Mouse (Mus musculus) hindbrain, embryonic 15.5 days (tissue): ENCODE data around the gene Pfkfb3. TPM values are rescaled to one million over a fixed set of nuclear protein-coding genes. Genes with fewer than 3 reads are reported as not detected.

Source experiments
- ATAC-seq: fragments of 200-750 bp; cut with Nextera tagmentation; 2 replicates; pipeline ENCODE4 v1.8.0; 2017; ENCODE audit warnings: low read depth, moderate number of reproducible peaks, moderate TSS enrichment; ENCODE audit not compliant: low FRiP score
- H3K27ac ChIP-seq: fragments of 300-500 bp; sonication (generic); replicated peaks from 2 replicates; pipeline ENCODE4 v1.5.1; 2015; ENCODE audit warnings: mild to moderate bottlenecking, inconsistent platforms
- H3K27me3 ChIP-seq: fragments of 300-500 bp; sonication (generic); 2 replicates; pipeline ENCODE4 v1.6.1; 2015; ENCODE audit warnings: control low read depth, inconsistent platforms
- H3K36me3 ChIP-seq: fragments of 300-500 bp; sonication (generic); 2 replicates; pipeline ENCODE4 v1.6.1; 2015; ENCODE audit warnings: control low read depth, inconsistent platforms
- H3K4me1 ChIP-seq: fragments of 300-500 bp; sonication (generic); replicated peaks from 2 replicates; pipeline ENCODE4 v1.6.1; 2015; ENCODE audit warnings: control low read depth, inconsistent platforms
- H3K4me2 ChIP-seq: fragments of 300-500 bp; sonication (generic); 2 replicates; pipeline ENCODE4 v1.6.1; 2015; ENCODE audit warnings: moderate library complexity, mild to moderate bottlenecking, inconsistent platforms
- H3K4me3 ChIP-seq: fragments of 300-500 bp; sonication (generic); 2 replicates; pipeline ENCODE4 v1.5.1; 2015; ENCODE audit warnings: mild to moderate bottlenecking, inconsistent platforms
- H3K9ac ChIP-seq: fragments of 300-500 bp; sonication (generic); 2 replicates; pipeline ENCODE4 v1.6.1; 2015; ENCODE audit warnings: inconsistent platforms
- H3K9me3 ChIP-seq: fragments of 300-500 bp; sonication (generic); 2 replicates; pipeline ENCODE4 v1.6.1; 2016; ENCODE audit warnings: control low read depth, inconsistent platforms
- WGBS: fragments of 180-500 bp; shearing (Covaris S2); methylation state at CpG from one replicate; pipeline ENCODE4 v1.1.7; 2015; 5-methylcytosine and 5-hydroxymethylcytosine counted together
- polyA plus RNA-seq: library from polyadenylated mRNA; unstranded; fragments of >200 nt; fragmentation: Nextera tagmentation; extraction: Ambion mirVana; gene quantifications from 2 replicates; pipeline ENCODE4 v1.2.1, GENCODE M21; 2015

Gene Pfkfb3
- polyA plus RNA-seq, 1 experiment from 2014 or later: 32.3 TPM

- Histone ChIP-seq H3K4me3 (no peak overlapping the region), H3K9me3 (no peaks in the 10 kb centered on the region), H3K27ac (no peak overlapping the region), H3K36me3 (no peaks in the 10 kb centered on the region), H3K4me1 (no peaks in the 10 kb centered on the region), H3K9ac (no peak overlapping the region), H3K27me3 (no peaks in the 10 kb centered on the region), H3K4me2 (no peak overlapping the region)
- WGBS: 89% methylated on average over 6 of the region's 6 CpGs
- no peak for ATAC-seq
Observed at GRCm38 (mm10) chr2:11524736-11525135, 29.1 kb downstream of the Pfkfb3 start.

DNA sequence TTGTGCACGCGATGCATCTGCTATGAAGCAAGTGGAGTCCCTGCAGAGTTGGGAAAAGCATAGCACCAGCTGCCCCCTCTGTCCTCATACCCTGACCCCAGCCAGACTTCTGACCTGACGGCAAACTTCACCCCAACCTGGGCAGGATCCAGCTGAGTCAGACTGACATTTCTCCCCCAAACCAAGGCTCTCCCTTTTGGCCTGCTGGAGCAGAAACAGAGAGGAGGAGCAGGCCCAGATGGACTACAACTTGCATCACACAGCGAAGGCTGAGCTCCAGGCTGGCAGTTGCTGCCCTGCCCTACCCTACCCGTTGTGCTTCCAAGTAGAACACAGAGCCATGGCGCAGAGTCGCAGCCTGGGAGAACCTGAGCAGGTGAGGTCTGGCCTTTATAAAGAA is 32.1 kb downstream of the Pfkfb3 start:
- no peaks in the 10 kb centered on the region for H3K9me3 ChIP-seq
- H3K9ac ChIP-seq: no peak overlapping the region
- H3K27ac ChIP-seq: no peak overlapping the region
- 91% methylated on average over 7 of the region's 7 CpGs for WGBS
- no peaks in the 10 kb centered on the region for H3K4me1 ChIP-seq
- H3K4me2 ChIP-seq: no peak overlapping the region
- no peak overlapping the region for H3K4me3 ChIP-seq
- no peaks in the 10 kb centered on the region for H3K27me3 ChIP-seq
- no peaks in the 10 kb centered on the region for H3K36me3 ChIP-seq
- no peak for ATAC-seq

DNA sequence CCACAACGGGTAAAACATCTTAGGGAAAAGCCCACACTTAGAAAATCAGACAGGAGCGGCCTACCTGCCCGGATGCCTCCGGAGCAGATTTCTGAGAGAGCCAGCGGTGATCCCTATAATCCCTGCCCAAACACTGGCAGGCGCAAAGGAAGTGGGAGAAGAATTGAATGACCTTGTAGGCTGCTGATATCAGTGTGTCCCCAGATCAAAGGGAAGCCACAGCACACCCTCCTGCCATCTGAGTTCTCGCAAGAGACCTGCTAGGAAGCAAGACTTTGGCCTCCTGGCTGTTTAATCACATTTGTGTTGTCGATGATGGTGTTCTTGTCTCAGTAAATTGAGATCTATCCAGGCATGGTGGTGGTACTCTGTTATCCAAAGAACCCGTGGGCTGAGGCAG is 33.1 kb downstream of the Pfkfb3 start:
- no peak for ATAC-seq
- H3K4me3 ChIP-seq: no peak overlapping the region
- no peaks in the 10 kb centered on the region for H3K9me3 ChIP-seq
- 92% methylated on average over 9 of the region's 9 CpGs for WGBS
- H3K4me1 ChIP-seq: no peaks in the 10 kb centered on the region
- no peak overlapping the region for H3K27ac ChIP-seq
- H3K27me3 ChIP-seq: no peaks in the 10 kb centered on the region
- no peak overlapping the region for H3K4me2 ChIP-seq
- no peak overlapping the region for H3K9ac ChIP-seq
- H3K36me3 ChIP-seq: no peaks in the 10 kb centered on the region

- no peak overlapping the region for H3K27ac ChIP-seq
- no peak for ATAC-seq
- no peak overlapping the region for H3K4me3 ChIP-seq
- 0 out of 2 replicates have a peak, but pooled peaks cover 5% of the 10 kb centered on the region for H3K4me1 ChIP-seq
- H3K9ac ChIP-seq: no peak overlapping the region
- H3K27me3 ChIP-seq: no peaks in the 10 kb centered on the region
- H3K36me3 ChIP-seq: no peaks in the 10 kb centered on the region
- no peaks in the 10 kb centered on the region for H3K9me3 ChIP-seq
- 91% methylated on average over 3 of the region's 3 CpGs for WGBS
- H3K4me2 ChIP-seq: no peak overlapping the region
Observed at GRCm38 (mm10) chr2:11515828-11516227, 38.0 kb downstream of the Pfkfb3 start.

DNA sequence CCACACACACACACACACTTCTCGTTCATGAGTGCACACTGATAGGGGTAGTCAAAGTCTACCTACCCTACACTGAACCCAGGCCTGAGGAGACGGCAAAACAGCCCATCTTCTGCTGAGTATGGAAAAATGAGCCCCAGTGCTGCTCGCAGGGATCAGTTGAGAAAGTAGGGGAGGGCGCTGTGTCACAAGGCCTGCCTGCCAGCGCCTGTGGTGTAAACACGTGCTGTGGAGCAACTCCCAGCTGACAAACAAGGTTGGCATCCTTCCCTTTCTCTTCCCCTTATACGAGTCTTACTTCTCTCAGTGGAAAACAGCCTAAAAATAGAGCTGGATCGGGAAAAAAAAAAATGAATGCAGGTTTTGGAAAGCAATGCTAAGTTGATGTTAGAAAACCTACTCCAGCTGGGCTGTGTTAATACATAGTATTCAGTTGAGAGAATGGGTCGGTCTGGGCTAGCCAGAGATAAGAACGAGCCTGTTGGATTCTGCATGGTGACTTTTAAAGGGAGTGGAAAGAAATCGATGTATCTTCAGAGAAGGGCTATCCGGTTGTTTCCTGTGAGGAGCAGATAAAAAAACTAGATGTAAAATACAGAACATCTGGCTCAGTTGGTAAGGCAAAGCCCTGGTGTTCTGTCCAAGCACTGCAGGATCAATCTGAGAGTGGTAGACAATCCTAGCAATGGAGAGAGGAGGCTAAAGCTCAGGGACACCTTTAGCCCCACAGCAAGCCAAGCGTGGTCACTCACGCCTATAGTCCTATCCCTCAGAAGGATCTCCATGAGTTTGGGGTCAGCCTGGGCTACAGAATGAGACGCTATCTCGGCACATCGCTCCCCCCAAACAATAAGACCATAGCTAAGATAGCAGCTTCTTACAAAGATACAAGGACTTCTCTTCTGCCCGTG is 40.6 kb downstream of the Pfkfb3 start:
- no peak overlapping the region for H3K27ac ChIP-seq
- no peak overlapping the region for H3K9ac ChIP-seq
- H3K4me3 ChIP-seq: no peak overlapping the region
- H3K27me3 ChIP-seq: no peaks in the 10 kb centered on the region
- no peaks in the 10 kb centered on the region for H3K36me3 ChIP-seq
- no peak for ATAC-seq
- WGBS: 74% methylated on average over 18 of the region's 18 CpGs
- no peaks in the 10 kb centered on the region for H3K9me3 ChIP-seq
- no peak overlapping the region for H3K4me2 ChIP-seq
- H3K4me1 ChIP-seq: 0 out of 2 replicates have a peak, but pooled peaks cover 5% of the 10 kb centered on the region

DNA sequence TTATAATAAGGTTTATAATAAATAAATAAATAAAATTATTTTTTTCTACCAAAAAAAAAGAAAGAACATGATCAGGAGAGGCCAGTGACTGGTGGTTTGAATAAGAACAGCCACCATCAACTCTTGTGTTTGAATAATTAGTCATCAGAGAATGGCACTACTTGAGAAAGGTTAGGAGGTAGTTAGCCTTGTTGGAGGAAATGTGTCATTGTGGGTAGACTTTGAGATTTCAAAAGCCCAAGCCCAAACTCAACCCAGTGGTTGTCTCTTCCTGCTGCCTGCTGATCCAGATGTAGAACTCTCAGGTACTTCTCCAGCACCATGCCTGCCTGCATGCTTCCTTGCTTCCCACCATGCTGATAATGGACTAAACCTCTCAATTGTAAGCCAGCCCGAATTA is 41.8 kb downstream of the Pfkfb3 start:
- H3K9ac ChIP-seq: no peak overlapping the region
- no peak overlapping the region for H3K27ac ChIP-seq
- no peak overlapping the region for H3K4me2 ChIP-seq
- H3K27me3 ChIP-seq: no peaks in the 10 kb centered on the region
- 0 out of 2 replicates have a peak, but pooled peaks cover 5% of the 10 kb centered on the region for H3K4me1 ChIP-seq
- no peaks in the 10 kb centered on the region for H3K36me3 ChIP-seq
- H3K4me3 ChIP-seq: no peak overlapping the region
- no peak for ATAC-seq
- 100% methylated on average over 1 of the region's 1 CpGs for WGBS
- no peaks in the 10 kb centered on the region for H3K9me3 ChIP-seq

DNA sequence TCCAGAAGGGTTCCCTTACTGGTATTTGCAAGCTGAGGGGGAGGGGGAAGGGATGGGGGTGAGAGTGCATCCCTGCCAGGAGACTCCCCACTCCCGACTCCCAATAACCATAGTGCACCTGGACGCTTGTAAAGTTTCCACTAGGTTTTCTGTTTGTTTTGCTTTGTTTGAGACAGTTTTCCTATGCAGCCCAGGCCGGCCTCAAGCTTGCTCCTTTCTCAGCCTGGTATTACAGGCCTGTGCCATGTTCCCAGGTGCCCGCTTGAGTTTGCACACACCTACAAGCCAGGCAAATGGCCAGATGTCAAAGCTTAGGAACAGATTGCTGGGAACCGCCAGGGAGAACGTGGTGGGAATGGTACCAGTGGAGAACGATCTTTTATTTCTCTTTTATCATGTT is 50.1 kb downstream of the Pfkfb3 start:
- no peak for ATAC-seq
- Histone ChIP-seq H3K36me3 (no peaks in the 10 kb centered on the region), H3K27me3 (peaks cover 3% of the 10 kb centered on the region; the same call in 1 of the 2 replicates), H3K4me2 (peak overlapping the region; percentile 87), H3K9ac (peak overlapping the region; percentile 82), H3K4me3 (peak overlapping the region; percentile 68), H3K27ac (peak overlapping the region; percentile 96; the same call in 1 of the 2 replicates), H3K4me1 (peaks cover 35% of the 10 kb centered on the region), H3K9me3 (no peaks in the 10 kb centered on the region)
- WGBS: 25% methylated on average over 7 of the region's 7 CpGs

- Histone ChIP-seq H3K9me3 (no peaks in the 10 kb centered on the region), H3K27ac (peak overlapping the region; percentile 96), H3K4me2 (peak overlapping the region; percentile 87), H3K4me1 (peaks cover 43% of the 10 kb centered on the region), H3K4me3 (peak overlapping the region; percentile 68), H3K27me3 (peaks cover 3% of the 10 kb centered on the region; the same call in 1 of the 2 replicates), H3K9ac (peak overlapping the region; percentile 82), H3K36me3 (no peaks in the 10 kb centered on the region)
- under 1% methylated on average over 38 of the region's 39 CpGs for WGBS
- peak; percentile 79 for ATAC-seq
Observed at GRCm38 (mm10) chr2:11502901-11503431, 50.9 kb downstream of the Pfkfb3 start.

DNA sequence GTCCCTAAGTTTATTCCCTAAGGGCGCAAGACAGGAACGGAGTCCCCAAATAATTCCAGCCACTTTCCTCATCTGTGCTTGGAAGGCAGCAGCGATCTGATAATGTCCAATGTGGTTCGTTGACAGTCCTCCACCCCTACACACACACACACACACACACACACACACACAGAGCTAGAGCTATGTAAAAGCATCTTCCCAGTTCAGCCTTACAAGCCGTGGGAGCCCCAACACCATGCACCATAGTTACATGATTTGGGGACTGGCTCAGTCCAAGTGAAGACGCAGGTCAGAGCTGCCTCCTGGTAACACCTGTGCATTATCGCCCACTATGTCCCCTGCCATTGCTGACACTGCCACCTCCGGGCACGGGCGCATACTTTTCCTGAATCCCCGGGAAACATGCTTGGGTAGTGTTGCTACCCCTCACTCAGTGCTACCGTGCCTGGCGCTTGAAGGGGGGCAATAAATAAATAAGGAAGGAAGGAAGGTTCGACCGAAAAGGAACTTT is 51.6 kb downstream of the Pfkfb3 start:
- peak overlapping the region; percentile 82 for H3K9ac ChIP-seq
- peak overlapping the region; percentile 68 for H3K4me3 ChIP-seq
- WGBS: under 1% methylated on average over 15 of the region's 15 CpGs
- peak overlapping the region; percentile 87 for H3K4me2 ChIP-seq
- H3K27me3 ChIP-seq: peaks cover 3% of the 10 kb centered on the region; the same call in 1 of the 2 replicates
- peaks cover 49% of the 10 kb centered on the region for H3K4me1 ChIP-seq
- peak; percentile 43 for ATAC-seq
- H3K9me3 ChIP-seq: no peaks in the 10 kb centered on the region
- no peaks in the 10 kb centered on the region for H3K36me3 ChIP-seq
- H3K27ac ChIP-seq: peak overlapping the region; percentile 96

DNA sequence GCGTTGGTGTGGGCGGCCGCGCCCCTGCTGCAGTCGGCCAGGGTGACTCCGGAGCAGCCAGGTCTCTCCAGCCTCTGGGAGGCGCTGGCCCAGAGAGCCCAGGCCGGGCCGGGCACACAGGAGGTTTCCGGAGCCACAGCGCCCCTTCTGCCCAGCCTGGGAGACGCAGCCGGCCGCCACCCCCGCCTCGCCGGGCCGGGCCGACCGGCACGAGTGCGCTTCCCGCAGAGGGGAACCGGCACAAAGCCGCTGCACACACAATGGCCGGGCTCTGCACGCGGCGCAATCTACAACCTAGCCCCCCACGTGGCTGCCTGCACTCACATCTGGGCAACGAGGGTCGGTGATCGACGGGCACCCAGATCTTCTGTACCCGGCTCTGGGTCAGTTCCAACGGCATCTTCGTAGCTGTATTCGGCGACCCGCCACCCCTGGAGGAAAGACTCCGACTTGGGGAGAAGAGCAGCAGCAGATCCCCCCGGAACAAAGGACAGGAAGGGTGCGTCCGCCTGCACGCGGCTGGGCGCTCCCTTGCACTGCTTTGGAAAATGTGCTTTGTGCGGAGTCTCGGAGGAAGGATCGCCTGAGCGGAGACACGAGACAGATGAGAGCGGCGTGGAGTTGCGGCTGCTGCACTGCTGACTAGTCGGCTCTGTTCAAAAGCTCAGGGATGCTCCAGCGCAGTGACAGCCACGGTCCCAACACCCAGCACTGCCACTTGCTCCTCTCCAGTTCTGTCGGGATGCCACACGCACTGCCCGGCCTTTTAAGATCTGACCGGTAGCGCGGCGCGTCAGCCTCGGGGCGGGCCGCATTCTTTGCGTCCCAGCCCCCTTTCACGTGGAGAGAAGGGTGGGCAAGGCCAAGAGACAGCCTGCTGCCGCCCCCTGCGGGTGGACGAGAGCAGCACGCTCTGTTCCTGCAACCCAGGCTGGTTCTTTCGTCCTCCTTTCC is 52.3 kb downstream of the Pfkfb3 start:
- H3K4me3 ChIP-seq: peak overlapping the region; percentile 68
- no peaks in the 10 kb centered on the region for H3K9me3 ChIP-seq
- ATAC-seq: peak; percentile 85
- under 1% methylated on average over 76 of the region's 76 CpGs for WGBS
- H3K4me2 ChIP-seq: peak overlapping the region; percentile 87
- no peaks in the 10 kb centered on the region for H3K36me3 ChIP-seq
- H3K27ac ChIP-seq: peak overlapping the region; percentile 96
- peaks cover 56% of the 10 kb centered on the region for H3K4me1 ChIP-seq
- H3K27me3 ChIP-seq: peaks cover 3% of the 10 kb centered on the region; the same call in 1 of the 2 replicates
- peak overlapping the region; percentile 82 for H3K9ac ChIP-seq

- 0 out of 2 replicates have a peak, but pooled peaks have one; percentile 2 for ATAC-seq
- Histone ChIP-seq H3K27me3 (peaks cover 3% of the 10 kb centered on the region; the same call in 1 of the 2 replicates), H3K4me1 (peaks cover 61% of the 10 kb centered on the region), H3K4me3 (peak overlapping the region; percentile 68), H3K36me3 (no peaks in the 10 kb centered on the region), H3K27ac (peak overlapping the region; percentile 96), H3K9me3 (no peaks in the 10 kb centered on the region), H3K9ac (peak overlapping the region; percentile 82), H3K4me2 (peak overlapping the region; percentile 87)
- WGBS: 3% methylated on average over 8 of the region's 8 CpGs
Observed at GRCm38 (mm10) chr2:11500666-11501065, 53.2 kb downstream of the Pfkfb3 start.
